10 mouse cellular contexts compared by ENCODE assay signal in genomic region chr5:127741331-127741730, GRCm38 (mm10).
DNase-seq lines count a peak whose midpoint lies in the region; ATAC-seq lines count a peak whose summit lies in the region.
"Had no signal": no experiment of that assay in that cellular context is flagged by ENCODE, and none has a peak within 500 bp of the region (broad histone marks: within the 10 kb centered on the region; RNA-seq: fewer than 3 reads in every experiment).

No protein-coding gene starts in this region.

- ATAC-seq in frontal cortex, adult (ENCODE audit: low TSS enrichment) = peak; percentile 47; the same call in 1 of the 2 replicates
- ATAC-seq: activated CD4-positive, CD25-positive, alpha-beta regulatory T cell, adult 4 months had no signal

- DNase-seq in layer of hippocampus, adult 11-12 months (ENCODE audit: low spot score) = peak; percentile 55
- no peak for DNase-seq in layer of hippocampus, adult 9-10 months (ENCODE audit: low spot score)
- peak; percentile 13 to 56 for DNase-seq in left cerebral cortex, adult 9 months (ENCODE audit: low spot score in 2 of 2)
- peak; percentile 9 for DNase-seq in testis, postnatal 14 days (ENCODE audit: low spot score)
- DNase-seq in thymus, postnatal 10 days (ENCODE audit: low spot score in 2 of 2) = no peak
- no peak for DNase-seq in adrenal gland, postnatal 4 days (ENCODE audit: low spot score in 2 of 2)
- DNase-seq: kidney, adult 11 months; lung, postnatal 14 days had no signal

Comparison
In these comparisons a context has a peak if more than half of its experiments do, and no peak if none do; other contexts are left out.
1. DNase-seq: peak in layer of hippocampus, adult 11-12 months (single experiment), left cerebral cortex, adult 9 months (2 of 2) and testis, postnatal 14 days (single experiment); none in layer of hippocampus, adult 9-10 months (single experiment), thymus, postnatal 10 days (0 of 2) and adrenal gland, postnatal 4 days (0 of 2).